Comparison of ENCODE assay signal across 21 mouse cellular contexts in genomic region chr15:67750582-67750981, GRCm38 (mm10).
DNase-seq lines count a peak whose midpoint lies in the region; ATAC-seq lines count a peak whose summit lies in the region.
"Had no signal": no experiment of that assay in that cellular context is flagged by ENCODE, and none has a peak within 500 bp of the region (broad histone marks: within the 10 kb centered on the region; RNA-seq: fewer than 3 reads in every experiment).

No protein-coding gene starts in this region.

- H3K27me3 ChIP-seq in hindbrain, embryonic 11.5 days (ENCODE audit: control insufficient read depth, insufficient read depth, low read length): no peaks in the 10 kb centered on the region
- no peaks in the 10 kb centered on the region for H3K27me3 ChIP-seq in hindbrain, embryonic 10.5 days (ENCODE audit: insufficient read depth, poor library complexity, severe bottlenecking)
- H3K27me3 ChIP-seq in midbrain, embryonic 12.5 days: no peaks in the 10 kb centered on the region
- H3K27me3 ChIP-seq in midbrain, embryonic 10.5 days (ENCODE audit: low read depth, poor library complexity, severe bottlenecking): no peaks in the 10 kb centered on the region
- no peaks in the 10 kb centered on the region for H3K27me3 ChIP-seq in neural tube, embryonic 13.5 days
- H3K27me3 ChIP-seq: embryonic facial prominence, embryonic 12.5 days; embryonic facial prominence, embryonic 15.5 days had no signal

- H3K36me3 ChIP-seq in hindbrain, embryonic 11.5 days (ENCODE audit: control insufficient read depth, insufficient read depth, low read length): no peaks in the 10 kb centered on the region
- H3K36me3 ChIP-seq in hindbrain, embryonic 10.5 days: no peaks in the 10 kb centered on the region
- H3K36me3 ChIP-seq in midbrain, embryonic 12.5 days: no peaks in the 10 kb centered on the region
- no peaks in the 10 kb centered on the region for H3K36me3 ChIP-seq in midbrain, embryonic 10.5 days
- H3K36me3 ChIP-seq in neural tube, embryonic 13.5 days: no peaks in the 10 kb centered on the region
- H3K36me3 ChIP-seq: embryonic facial prominence, embryonic 12.5 days; embryonic facial prominence, embryonic 15.5 days; G1E had no signal

- no peaks in the 10 kb centered on the region for H3K4me1 ChIP-seq in hindbrain, embryonic 11.5 days (replicated peaks; ENCODE audit: control insufficient read depth, insufficient read depth, low read length)
- H3K4me1 ChIP-seq in hindbrain, embryonic 10.5 days (replicated peaks): no peaks in the 10 kb centered on the region
- H3K4me1 ChIP-seq in midbrain, embryonic 12.5 days: no peaks in the 10 kb centered on the region
- H3K4me1 ChIP-seq in midbrain, embryonic 10.5 days: no peaks in the 10 kb centered on the region
- H3K4me1 ChIP-seq in neural tube, embryonic 13.5 days (replicated peaks): peaks cover 7% of the 10 kb centered on the region
- H3K4me1 ChIP-seq: embryonic facial prominence, embryonic 12.5 days; embryonic facial prominence, embryonic 15.5 days had no signal

- H3K27ac ChIP-seq in hindbrain, embryonic 11.5 days (ENCODE audit: low read depth, low read length): no peak overlapping the region
- no peak overlapping the region for H3K27ac ChIP-seq in hindbrain, embryonic 10.5 days
- H3K27ac ChIP-seq in midbrain, embryonic 12.5 days (replicated peaks): no peak overlapping the region
- H3K27ac ChIP-seq in midbrain, embryonic 10.5 days (replicated peaks): no peak overlapping the region
- H3K27ac ChIP-seq in neural tube, embryonic 13.5 days (replicated peaks): peak overlapping the region; percentile 46; the same call in 1 of the 2 replicates
- H3K27ac ChIP-seq: embryonic facial prominence, embryonic 12.5 days; embryonic facial prominence, embryonic 15.5 days; gastrocnemius, adult 2 months had no signal

- ATAC-seq in hindbrain, embryonic 11.5 days (ENCODE audit: low FRiP score): peak; percentile 51
- ATAC-seq in midbrain, embryonic 12.5 days (ENCODE audit: low FRiP score, low read depth): 0 out of 2 replicates have a peak, but pooled peaks have one; percentile 23
- ATAC-seq in neural tube, embryonic 13.5 days (ENCODE audit: low read depth): no peak
- ATAC-seq: forebrain, embryonic 14.5 days; forebrain, postnatal 0 days; Patski had no signal

- no peaks in the 10 kb centered on the region for H3K9me3 ChIP-seq in hindbrain, embryonic 11.5 days (ENCODE audit: control insufficient read depth, low read length)
- no peaks in the 10 kb centered on the region for H3K9me3 ChIP-seq in hindbrain, embryonic 10.5 days
- H3K9me3 ChIP-seq in midbrain, embryonic 12.5 days: no peaks in the 10 kb centered on the region
- H3K9me3 ChIP-seq in midbrain, embryonic 10.5 days (replicated peaks): no peaks in the 10 kb centered on the region
- no peaks in the 10 kb centered on the region for H3K9me3 ChIP-seq in neural tube, embryonic 13.5 days
- H3K9me3 ChIP-seq: embryonic facial prominence, embryonic 12.5 days; embryonic facial prominence, embryonic 15.5 days; G1E had no signal

- H3K4me3 ChIP-seq in hindbrain, embryonic 11.5 days (ENCODE audit: low read depth, low read length): no peak overlapping the region
- H3K4me3 ChIP-seq in hindbrain, embryonic 10.5 days: no peak overlapping the region
- no peak overlapping the region for H3K4me3 ChIP-seq in midbrain, embryonic 12.5 days
- no peak overlapping the region for H3K4me3 ChIP-seq in midbrain, embryonic 10.5 days
- no peak overlapping the region for H3K4me3 ChIP-seq in neural tube, embryonic 13.5 days
- H3K4me3 ChIP-seq: embryonic facial prominence, embryonic 12.5 days; embryonic facial prominence, embryonic 15.5 days; gastrocnemius, adult 2 months had no signal

- H3K4me2 ChIP-seq in hindbrain, embryonic 11.5 days (replicated peaks; ENCODE audit: low read depth, low read length): no peak overlapping the region
- H3K4me2 ChIP-seq in midbrain, embryonic 12.5 days (replicated peaks): no peak overlapping the region
- no peak overlapping the region for H3K4me2 ChIP-seq in neural tube, embryonic 13.5 days
- H3K4me2 ChIP-seq: embryonic facial prominence, embryonic 12.5 days; embryonic facial prominence, embryonic 15.5 days; heart, embryonic 11.5 days had no signal

- DNase-seq in hindbrain, embryonic 11.5 days (ENCODE audit: low spot score): no peak
- no peak for DNase-seq in hindbrain, embryonic 10.5 days (ENCODE audit: low spot score)
- no peak for DNase-seq in midbrain, embryonic 10.5 days (ENCODE audit: low spot score)
- no peak for DNase-seq in neural tube, embryonic 10.5 days (ENCODE audit: extremely low spot score, low spot score)
- DNase-seq in thymus, postnatal 14 days: no peak
- DNase-seq: adrenal gland, postnatal 10 days; adrenal gland, postnatal 36 days; cerebellum, adult 18-20 months; cerebellum, adult 9-10 months; cerebellum, postnatal 14 days; forebrain, postnatal 0 days; gastrocnemius, adult 2 months; gastrocnemius, postnatal 14 days had no signal

- no peak overlapping the region for H3K9ac ChIP-seq in hindbrain, embryonic 11.5 days (ENCODE audit: low read depth, low read length)
- no peak overlapping the region for H3K9ac ChIP-seq in midbrain, embryonic 12.5 days (replicated peaks)
- H3K9ac ChIP-seq in neural tube, embryonic 13.5 days: no peak overlapping the region
- H3K9ac ChIP-seq: embryonic facial prominence, embryonic 12.5 days; embryonic facial prominence, embryonic 15.5 days; forebrain, postnatal 0 days had no signal
